Mouse (Mus musculus): ENCODE data around the gene Hltf. TPM values are rescaled to one million over a fixed set of nuclear protein-coding genes. Genes with fewer than 3 reads are reported as not detected.
A peak's percentile ranks its signal among the peaks of the same experiment; 100 is the strongest.

Gene Hltf
- polyA plus RNA-seq, 1 experiment from 2014 or later, result 22.8 TPM

DNA sequence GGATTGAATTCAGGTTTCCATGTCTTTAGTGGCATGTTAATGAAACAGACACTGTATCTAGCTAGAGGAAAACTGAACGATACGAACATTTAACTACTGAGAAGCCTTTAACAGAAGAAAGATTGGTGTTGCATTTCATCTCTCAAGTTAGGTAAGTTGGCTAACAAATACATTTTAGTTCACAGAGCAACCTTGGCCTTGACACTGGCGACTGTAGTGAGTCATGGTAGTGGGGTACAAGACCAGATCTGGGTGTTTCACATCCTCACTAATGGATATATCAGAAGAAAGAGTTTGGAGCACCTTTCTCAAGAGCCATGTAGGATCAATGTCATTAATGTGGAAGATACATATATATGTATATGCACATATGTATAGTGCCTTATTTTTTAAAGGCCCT lies 94.0 kb downstream of the Hltf start:
- Histone ChIP-seq H3K4me3 (no peak overlapping the region), H3K4me1 (peaks cover 9% of the 10 kb centered on the region; the same call in 1 of the 2 replicates), H3K4me2 (replicated peaks) (no peak overlapping the region), H3K27me3 (replicated peaks) (no peaks in the 10 kb centered on the region), H3K9ac (no peak overlapping the region), H3K9me3 (no peaks in the 10 kb centered on the region), H3K36me3 (peaks cover 2% of the 10 kb centered on the region; the same call in 1 of the 2 replicates), H3K27ac (no peak overlapping the region)
- no peak for ATAC-seq (ENCODE audit: low FRiP score, low read depth)
- 94% methylated on average over 3 of the region's 3 CpGs for WGBS

GRCm38 (mm10) chr3:20154531-20155367 lies 97.1 kb downstream of the Hltf start, which contains the start of gene Gyg:
Gyg (minus strand) TSS chr3:20155317.
- Histone ChIP-seq H3K27me3 (replicated peaks) (no peaks in the 10 kb centered on the region), H3K4me3 (peak within 1 kb of the TSS; percentile 74), H3K4me1 (peaks cover 9% of the 10 kb centered on the region; the same call in 1 of the 2 replicates), H3K27ac (no peak within 1 kb of the TSS), H3K9me3 (peaks cover 6% of the 10 kb centered on the region; the same call in 1 of the 2 replicates), H3K4me2 (replicated peaks) (peak within 1 kb of the TSS; percentile 93), H3K9ac (peak within 1 kb of the TSS; percentile 77), H3K36me3 (no peaks in the 10 kb centered on the region; the same call in 1 of the 2 replicates)
- WGBS, result under 1% methylated on average over 73 of the region's 73 CpGs
- ATAC-seq (ENCODE audit: low FRiP score, low read depth), result peak; percentile 97

- Histone ChIP-seq H3K9me3 (peaks cover 13% of the 10 kb centered on the region; the same call in 1 of the 2 replicates), H3K27me3 (replicated peaks) (no peaks in the 10 kb centered on the region), H3K27ac (no peak overlapping the region), H3K4me3 (no peak overlapping the region), H3K4me1 (peaks cover 9% of the 10 kb centered on the region; the same call in 1 of the 2 replicates), H3K9ac (no peak overlapping the region), H3K4me2 (replicated peaks) (peak overlapping the region; percentile 93), H3K36me3 (no peaks in the 10 kb centered on the region)
- WGBS, result 82% methylated on average over 6 of the region's 6 CpGs
- no peak for ATAC-seq (ENCODE audit: low FRiP score, low read depth)
These were observed 97.9 kb downstream of the Hltf start for GRCm38 (mm10) chr3:20155476-20155875.

GRCm38 (mm10) chr3:20167487-20167886 lies 109.9 kb downstream of the Hltf start:
- H3K4me2 ChIP-seq (replicated peaks), result no peak overlapping the region
- H3K4me3 ChIP-seq, result no peak overlapping the region
- 91% methylated on average over 1 of the region's 1 CpGs for WGBS
- H3K9me3 ChIP-seq, result no peaks in the 10 kb centered on the region
- no peak overlapping the region for H3K9ac ChIP-seq
- ATAC-seq (ENCODE audit: low FRiP score, low read depth), result no peak
- H3K27ac ChIP-seq, result no peak overlapping the region
- H3K36me3 ChIP-seq, result no peaks in the 10 kb centered on the region
- no peaks in the 10 kb centered on the region for H3K27me3 ChIP-seq (replicated peaks)
- no peaks in the 10 kb centered on the region for H3K4me1 ChIP-seq

Other genes with a start within 250 kb of the Hltf start
- gene Cp, start 100.8 kb upstream of the Hltf start, polyA plus RNA-seq (2016; fragmentation: Nextera tagmentation; extraction: Ambion mirVana), result 3.1 and 3.8 TPM in 2 replicates
- 12.4 and 15.3 TPM in 2 replicates for gene Hps3, start 22.5 kb upstream of the Hltf start, polyA plus RNA-seq (2016; fragmentation: Nextera tagmentation; extraction: Ambion mirVana)
- gene Gyg, start 97.5 kb downstream of the Hltf start, polyA plus RNA-seq (2016; fragmentation: Nextera tagmentation; extraction: Ambion mirVana), result 25.3 and 27.0 TPM in 2 replicates
- gene Cpa3, start 184.4 kb downstream of the Hltf start, polyA plus RNA-seq (2016; fragmentation: Nextera tagmentation; extraction: Ambion mirVana), result 0.59 and 0.70 TPM in 2 replicates
- not detected in 2 replicates for gene Cpb1, start 217.9 kb downstream of the Hltf start, polyA plus RNA-seq (2016; fragmentation: Nextera tagmentation; extraction: Ambion mirVana)

Measured in neural tube, embryonic 12.5 days (tissue).